Mouse (Mus musculus) gastrocnemius, postnatal 14 days (tissue): ENCODE measurements at regions not wholly inside any gene's neighbourhood (a gene's known extent, or its start where the extent isn't known, plus 50 kb on each side); places are given as distances from the start of the nearest gene placed in this dataset.

ENCODE experiments used
- DNase-seq: peaks from one replicate; pipeline ENCODE4 v3.0.0; 2021; ENCODE audit warnings: mixed read lengths
- intact Hi-C: fragments of 180-260 bp; cut with DNase I; formaldehyde crosslinking; loops from one replicate; pipeline ENCODE4 v1.15.1; 2025; ENCODE audit warnings: low total_unique reads

GRCm38 (mm10) chr13:5737214-5737613 is 124.1 kb upstream of the Klf6 start:
- no peak for DNase-seq
- intact Hi-C loops: no loop called here

- intact Hi-C loops: no loop called here
Measured at GRCm38 (mm10) chr13:5740805-5741204, 120.5 kb upstream of the Klf6 start.

GRCm38 (mm10) chr13:5744949-5745348 is 116.3 kb upstream of the Klf6 start:
- no peak for DNase-seq
- intact Hi-C loops: no loop called here

More at GRCm38 (mm10) chr13:5740805-5741204, 120.5 kb upstream of the Klf6 start:
- DNase-seq: no peak

- DNase-seq: no peak
- intact Hi-C loops: no loop called here
Measured at GRCm38 (mm10) chr13:5757176-5757575, 104.1 kb upstream of the Klf6 start.

GRCm38 (mm10) chr13:5757963-5758362 is 103.3 kb upstream of the Klf6 start:
- intact Hi-C loops: no loop called here
- no peak for DNase-seq

- DNase-seq: no peak
- intact Hi-C loops: no loop called here
Measured at GRCm38 (mm10) chr13:5760030-5760429, 101.3 kb upstream of the Klf6 start.

GRCm38 (mm10) chr13:5766394-5766793 is 94.9 kb upstream of the Klf6 start:
- intact Hi-C loops: no loop called here
- DNase-seq: no peak

GRCm38 (mm10) chr13:5767202-5767601 is 94.1 kb upstream of the Klf6 start:
- intact Hi-C loops: no loop called here
- no peak for DNase-seq

- no peak for DNase-seq
- intact Hi-C loops: no loop called here
Measured at GRCm38 (mm10) chr13:5768699-5769098, 92.6 kb upstream of the Klf6 start.

GRCm38 (mm10) chr13:5769283-5770260 is 91.7 kb upstream of the Klf6 start:
- intact Hi-C loops: no loop called here
- no peak for DNase-seq

GRCm38 (mm10) chr13:5773811-5774210 is 87.5 kb upstream of the Klf6 start:
- intact Hi-C loops: no loop called here
- no peak for DNase-seq

- no peak for DNase-seq
- intact Hi-C loops: no loop called here
Measured at GRCm38 (mm10) chr13:5778443-5779171, 82.7 kb upstream of the Klf6 start.

- intact Hi-C loops: no loop called here
- no peak for DNase-seq
Measured at GRCm38 (mm10) chr13:5779410-5779809, 81.9 kb upstream of the Klf6 start.

- no peak for DNase-seq
- intact Hi-C loops: no loop called here
Measured at GRCm38 (mm10) chr13:5782540-5782939, 78.7 kb upstream of the Klf6 start.

GRCm38 (mm10) chr13:5787114-5787513 is 74.2 kb upstream of the Klf6 start:
- no peak for DNase-seq
- intact Hi-C loops: no loop called here

GRCm38 (mm10) chr13:5789302-5789701 is 72.0 kb upstream of the Klf6 start:
- intact Hi-C loops: no loop called here
- DNase-seq: no peak

GRCm38 (mm10) chr13:5802079-5802478 is 59.2 kb upstream of the Klf6 start:
- intact Hi-C loops: no loop called here
- peak; percentile 16 for DNase-seq

- intact Hi-C loops: no loop called here
- DNase-seq: no peak
Measured at GRCm38 (mm10) chr13:5802826-5803225, 58.5 kb upstream of the Klf6 start.

- peak; percentile 24 for DNase-seq
- intact Hi-C loops: no loop called here
Measured at GRCm38 (mm10) chr13:5803540-5804380, 57.5 kb upstream of the Klf6 start.
